Mouse (Mus musculus) mouse trophoblast stem cell (cell line): Measurements from ENCODE around the gene Stk11ip.

ENCODE experiments used
- in situ Hi-C, 2 experiments: fragments of 300-500 bp; cut with MseI, MboI; formaldehyde crosslinking; loops; 2 replicates in 1 of 2; 3 replicates in 1 of 2; pipeline ENCODE4 v1.15.1; 2025

Gene Stk11ip

DNA sequence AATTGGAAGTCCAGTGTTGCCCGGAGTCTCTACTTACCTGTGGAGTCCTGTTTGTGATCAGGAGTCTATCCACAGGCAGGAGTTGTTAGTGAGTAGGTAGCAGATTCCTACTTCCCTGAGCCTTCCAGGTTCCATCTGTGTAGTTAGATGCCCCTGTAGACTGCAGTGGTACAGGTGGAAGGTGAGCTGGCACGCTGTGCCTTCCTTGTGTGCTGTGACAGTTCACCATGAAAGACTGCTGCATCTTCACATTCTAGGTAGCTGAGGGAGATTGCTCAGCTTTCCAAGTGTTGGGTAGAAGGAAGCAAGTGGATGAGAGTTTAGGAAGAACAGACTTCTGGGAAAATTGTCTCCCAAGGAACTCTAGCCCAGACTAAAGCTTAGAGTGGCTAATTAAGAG, 42.8 kb downstream of the Stk11ip start:
- in situ Hi-C loops, result loop anchor here in 1 of 2 experiments (5.0 kb wide), 1 partner anchor 33 kb away; no protein-coding TSS in a partner anchor

DNA sequence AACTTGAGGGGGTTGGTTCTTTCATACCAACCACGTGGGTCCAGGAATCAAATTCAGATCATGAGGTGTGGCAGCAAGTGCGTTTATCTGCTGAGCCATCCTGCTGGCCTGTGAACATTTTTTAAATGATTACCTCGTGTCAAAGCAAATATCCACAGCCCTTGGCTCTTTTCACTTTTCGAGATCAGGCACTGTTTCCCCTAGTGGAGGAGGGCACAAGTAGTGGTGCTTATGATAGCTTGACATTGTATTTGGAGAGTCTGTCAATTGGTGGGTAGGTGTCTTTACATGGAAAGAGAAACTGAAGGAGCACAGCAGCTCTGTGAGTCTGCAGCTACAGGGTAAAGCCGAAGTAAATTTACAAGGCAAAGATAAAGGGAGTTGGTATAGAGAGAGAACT, 43.6 kb downstream of the Stk11ip start:
- in situ Hi-C loops, result loop anchor here in 1 of 2 experiments (5.0 kb wide), 1 partner anchor 32 kb away; no protein-coding TSS in a partner anchor

DNA sequence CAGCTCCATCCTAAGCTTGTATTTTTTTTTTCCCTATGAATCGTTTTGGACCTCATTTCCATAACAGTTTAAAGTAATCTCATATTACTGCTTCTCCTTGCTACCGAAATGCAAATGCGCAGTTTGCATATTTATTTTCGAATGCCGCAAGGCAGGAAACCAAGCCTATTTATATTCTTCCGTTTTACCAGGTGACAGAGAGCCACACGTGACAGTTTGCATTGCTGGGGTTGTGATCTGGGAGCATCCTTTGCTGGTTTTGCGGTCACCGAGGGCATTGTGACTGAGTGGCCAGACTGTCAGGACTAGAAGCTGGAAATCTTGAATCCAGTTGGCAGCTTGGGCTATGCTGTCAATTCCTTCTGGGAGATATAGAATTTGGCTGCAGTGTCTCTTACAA, 44.3 kb downstream of the Stk11ip start:
- in situ Hi-C loops, result no loop called here

DNA sequence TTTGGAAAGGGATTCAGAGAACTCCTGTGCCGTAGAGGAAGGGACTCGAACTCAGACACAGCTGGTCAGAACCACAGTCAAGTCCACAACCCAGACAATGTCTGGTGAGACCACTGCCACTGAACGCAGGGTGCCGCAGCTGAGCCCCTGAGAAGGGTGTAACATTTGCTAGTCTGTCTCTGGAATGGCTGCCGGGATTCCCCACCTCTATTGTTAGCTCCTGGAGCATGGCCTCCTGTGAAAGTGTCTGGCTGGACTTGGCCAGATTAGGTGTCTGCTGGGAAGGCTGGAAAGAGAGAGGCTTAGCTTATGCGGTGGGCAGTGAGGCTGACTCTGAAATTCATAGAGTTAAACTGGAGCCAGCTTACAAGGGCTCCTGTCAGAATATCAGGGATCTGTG, 49.1 kb downstream of the Stk11ip start:
- in situ Hi-C loops, result no loop called here

DNA sequence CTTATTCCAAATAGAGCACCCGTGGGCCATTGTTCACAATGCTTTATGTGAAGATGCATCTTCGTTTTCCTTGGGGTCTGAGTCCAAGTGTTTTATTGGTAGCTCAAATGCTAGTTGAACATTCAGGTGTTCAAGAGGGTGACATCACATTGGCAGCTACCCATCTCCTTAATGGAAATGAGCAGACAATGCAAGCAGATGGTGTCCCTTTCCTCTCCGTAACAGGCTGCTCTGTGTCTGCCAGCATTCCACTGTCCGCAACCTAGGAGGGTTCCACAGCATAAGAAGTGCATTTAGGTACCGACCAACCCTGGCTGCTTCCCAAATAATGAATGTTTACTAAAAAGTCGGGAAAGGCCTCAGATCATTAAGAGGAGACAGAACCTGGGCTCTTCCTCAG, 51.4 kb downstream of the Stk11ip start:
- in situ Hi-C loops, result no loop called here

DNA sequence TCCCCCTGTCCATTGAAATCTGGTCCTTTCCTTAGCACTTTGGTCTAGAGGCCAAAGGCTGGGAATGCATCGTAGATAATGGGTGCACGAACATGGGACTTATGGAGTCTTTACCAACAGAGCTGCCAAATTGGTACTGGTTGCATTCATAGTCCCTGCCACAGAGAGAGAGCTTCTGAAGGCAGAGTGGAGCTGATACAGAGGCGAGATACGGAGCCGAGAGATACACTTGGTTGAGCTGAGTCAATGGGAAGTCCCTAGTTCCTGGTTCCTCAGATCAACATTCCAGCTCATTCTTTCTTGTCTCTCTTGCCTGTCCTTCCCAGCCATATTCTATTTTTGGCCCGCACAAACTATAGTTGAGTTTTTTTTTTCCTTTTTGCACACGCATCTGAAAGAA, 52.4 kb downstream of the Stk11ip start:
- in situ Hi-C loops, result no loop called here

DNA sequence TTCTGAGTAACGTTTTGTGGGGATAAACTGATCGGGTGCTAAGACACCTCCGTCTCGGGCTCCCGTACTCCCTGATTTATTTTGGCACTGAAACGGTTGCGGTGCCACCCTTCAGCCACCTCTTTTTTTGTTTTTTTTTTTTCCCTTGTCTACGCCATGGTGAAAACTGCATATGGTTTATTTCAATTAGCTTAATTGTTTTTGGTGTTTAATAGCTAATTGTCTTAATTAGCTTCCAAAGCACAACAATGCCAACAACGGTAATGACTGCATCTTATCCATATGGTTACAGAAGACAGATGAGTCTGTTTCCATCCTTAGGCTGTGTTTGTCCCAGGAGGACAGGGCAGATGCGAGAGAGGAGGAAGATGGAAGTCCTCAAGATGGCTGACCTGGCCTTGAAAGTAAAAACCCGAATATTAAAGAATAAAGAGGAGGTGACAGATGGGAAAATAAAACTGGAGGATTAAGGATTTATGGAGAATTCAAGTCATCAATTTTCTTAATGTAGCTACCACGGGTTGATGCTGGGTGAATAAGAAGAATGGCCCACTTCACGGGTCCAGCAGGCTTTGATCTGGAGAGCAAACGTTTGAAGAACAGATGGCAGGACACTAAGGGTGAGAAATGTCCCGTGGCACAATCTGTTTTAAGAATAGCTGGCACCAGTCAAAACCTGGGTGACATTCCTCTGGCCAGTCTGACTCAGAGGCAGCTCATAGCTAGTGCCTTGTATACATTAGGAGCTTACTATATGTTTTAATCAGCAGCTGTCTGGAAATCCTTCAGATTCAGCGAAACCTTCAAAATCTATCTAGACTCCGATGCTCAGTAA, 53.4 kb downstream of the Stk11ip start:
- in situ Hi-C loops, result no loop called here

DNA sequence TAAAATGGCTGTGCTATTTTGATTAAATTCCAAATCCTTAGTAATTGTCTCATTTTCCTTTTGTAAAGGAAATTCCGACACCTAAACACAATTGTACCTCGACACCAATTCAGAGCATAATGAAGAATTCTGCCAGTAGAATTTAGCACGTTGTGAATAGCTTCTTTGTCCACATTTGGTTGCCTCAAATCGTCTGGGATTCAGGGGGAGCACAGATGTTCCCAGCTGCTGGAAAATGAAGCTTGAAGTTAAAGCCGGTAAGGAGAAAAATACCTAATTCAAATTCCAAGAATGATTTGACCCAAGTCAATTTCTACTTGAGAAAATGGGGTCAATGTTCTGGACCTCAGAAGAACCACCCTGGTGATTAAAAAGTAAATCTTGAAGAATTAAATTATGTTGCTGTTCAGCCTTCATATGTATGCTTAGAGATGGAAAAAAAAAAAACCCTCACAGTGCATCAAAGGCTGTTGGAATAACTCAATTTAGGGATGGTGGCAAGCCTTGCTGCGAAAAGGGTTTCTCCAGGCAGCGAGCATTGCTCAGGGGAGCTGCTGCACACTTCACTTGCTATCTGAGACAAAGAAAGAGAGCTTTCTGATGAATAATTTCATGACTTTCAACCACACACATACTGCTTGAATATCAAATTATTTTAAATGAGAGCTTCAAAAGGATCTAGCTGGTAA, 60.8 kb downstream of the Stk11ip start:
- in situ Hi-C loops, result no loop called here

DNA sequence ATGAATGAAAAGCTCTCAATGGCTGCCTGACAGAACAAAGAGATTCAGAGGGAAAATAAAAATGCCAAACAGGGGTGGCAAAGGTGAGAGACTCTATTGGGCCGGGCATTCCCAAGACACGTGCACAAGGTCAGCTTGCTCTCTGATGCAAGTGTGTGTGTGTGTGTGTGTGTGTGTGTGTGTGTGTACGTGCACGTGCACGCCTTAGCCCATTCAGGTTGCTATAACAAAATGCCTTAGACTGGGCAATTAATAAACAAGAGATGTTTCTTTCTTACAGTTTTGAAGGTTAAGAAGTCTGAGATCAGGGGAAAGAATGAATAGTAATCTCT, 61.3 kb downstream of the Stk11ip start:
- in situ Hi-C loops, result no loop called here

DNA sequence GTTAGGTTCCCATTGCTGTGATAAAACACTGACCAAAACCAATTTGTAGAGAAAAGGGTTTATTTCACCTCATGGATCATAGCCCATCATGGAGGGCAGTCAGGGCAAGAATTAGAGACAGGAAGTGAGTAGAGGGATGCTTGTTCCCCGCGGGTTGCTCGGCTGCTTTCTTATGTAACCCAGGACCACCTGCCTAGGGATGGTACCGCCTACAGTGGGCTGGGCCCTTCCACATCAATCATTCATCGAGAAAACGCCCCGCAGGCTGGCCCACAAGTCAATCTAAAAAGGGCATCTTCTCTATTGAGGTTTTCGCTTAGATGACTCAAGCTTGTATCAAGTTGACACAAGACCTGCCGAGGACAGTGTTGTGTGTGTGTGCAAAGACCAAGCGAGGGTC, 61.7 kb downstream of the Stk11ip start:
- in situ Hi-C loops, result no loop called here

DNA sequence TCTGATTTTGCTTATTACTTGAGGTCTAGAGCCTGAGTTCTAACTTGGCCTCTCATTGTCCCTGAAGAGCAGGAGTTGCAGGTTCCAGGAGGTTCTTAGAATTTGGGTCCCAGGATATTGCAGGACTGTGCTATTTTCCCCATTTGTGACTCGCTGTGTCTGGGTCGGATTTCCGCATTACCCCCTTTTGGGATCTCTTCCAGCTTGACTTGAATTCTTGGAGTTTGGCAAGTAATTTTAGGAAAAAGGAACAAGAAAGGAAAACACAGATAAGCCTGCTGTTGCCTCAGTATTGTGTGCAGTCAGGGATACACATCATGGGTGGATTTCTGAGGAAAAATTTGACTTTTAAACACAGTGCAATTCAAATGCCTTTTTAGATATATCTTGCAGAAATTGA, 65.5 kb downstream of the Stk11ip start:
- in situ Hi-C loops, result no loop called here
